Mouse (Mus musculus): Measurements from ENCODE around the gene Inha.

Gene Inha

DNA sequence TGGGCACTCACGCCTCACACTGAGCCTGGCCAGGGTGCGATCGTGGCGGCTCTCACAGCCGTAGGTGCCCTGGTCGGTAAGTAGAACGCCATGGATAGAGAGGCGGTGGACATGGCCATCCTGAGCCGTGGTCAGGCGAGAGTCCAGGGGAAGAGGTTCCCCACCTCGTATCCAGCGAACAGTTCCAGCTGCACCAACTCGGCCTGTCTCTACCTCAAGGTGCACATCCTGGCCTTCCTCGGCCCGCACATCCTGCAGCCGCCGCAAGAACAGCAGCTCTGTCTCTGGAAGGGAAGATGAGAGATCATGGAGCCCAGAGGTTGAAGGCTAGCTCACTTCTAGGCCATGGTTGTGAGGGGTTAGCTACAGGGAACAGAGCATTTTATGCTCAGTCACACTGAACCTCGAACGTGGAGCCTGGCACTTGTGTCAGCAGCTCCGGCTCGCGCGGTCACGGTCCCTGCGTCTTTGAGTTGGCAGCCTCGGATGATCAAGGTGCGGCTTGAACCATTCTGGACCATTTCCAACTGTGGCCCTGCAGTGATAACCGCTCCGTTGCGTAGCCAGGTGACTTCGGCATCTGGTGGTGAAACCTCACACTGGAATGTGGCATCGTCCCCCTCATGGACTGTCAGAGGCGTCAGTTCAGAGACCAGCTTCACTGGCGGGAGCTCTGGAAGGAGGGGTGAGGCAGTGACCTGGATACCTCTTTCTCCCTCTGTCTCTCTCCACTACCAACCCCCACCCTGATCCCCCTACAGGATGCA is 15.9 kb upstream of the Inha start:
- DNase-seq: no peak

DNA sequence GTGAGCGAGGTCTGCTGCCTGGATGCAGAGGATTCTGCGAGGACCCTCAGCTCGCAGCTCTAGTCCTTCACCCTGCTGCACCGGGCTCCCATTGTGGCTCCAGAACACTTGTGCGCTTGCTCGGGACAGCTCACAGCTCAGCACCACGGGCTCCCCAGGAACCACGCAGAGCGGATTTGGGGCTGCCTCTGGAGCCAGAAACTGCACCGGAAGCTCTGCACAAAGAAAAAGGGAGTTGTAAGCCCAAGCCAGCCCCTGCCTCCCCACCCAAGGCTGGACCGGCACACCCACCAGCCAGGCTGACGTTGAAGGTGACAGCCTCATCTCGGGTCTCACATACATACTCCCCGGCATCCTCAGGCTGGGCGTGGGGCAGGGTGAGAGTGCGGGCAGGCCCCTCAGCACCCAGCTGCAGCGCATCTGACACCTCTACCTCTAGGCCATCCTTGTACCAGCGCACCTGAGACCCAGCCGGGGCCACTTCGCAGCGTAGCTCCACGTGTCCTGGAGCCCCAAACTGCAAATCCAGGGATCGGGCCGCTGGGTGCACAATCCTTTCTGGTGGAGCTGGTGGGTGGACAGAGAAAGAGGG is 14.2 kb upstream of the Inha start:
- DNase-seq: no peak

DNA sequence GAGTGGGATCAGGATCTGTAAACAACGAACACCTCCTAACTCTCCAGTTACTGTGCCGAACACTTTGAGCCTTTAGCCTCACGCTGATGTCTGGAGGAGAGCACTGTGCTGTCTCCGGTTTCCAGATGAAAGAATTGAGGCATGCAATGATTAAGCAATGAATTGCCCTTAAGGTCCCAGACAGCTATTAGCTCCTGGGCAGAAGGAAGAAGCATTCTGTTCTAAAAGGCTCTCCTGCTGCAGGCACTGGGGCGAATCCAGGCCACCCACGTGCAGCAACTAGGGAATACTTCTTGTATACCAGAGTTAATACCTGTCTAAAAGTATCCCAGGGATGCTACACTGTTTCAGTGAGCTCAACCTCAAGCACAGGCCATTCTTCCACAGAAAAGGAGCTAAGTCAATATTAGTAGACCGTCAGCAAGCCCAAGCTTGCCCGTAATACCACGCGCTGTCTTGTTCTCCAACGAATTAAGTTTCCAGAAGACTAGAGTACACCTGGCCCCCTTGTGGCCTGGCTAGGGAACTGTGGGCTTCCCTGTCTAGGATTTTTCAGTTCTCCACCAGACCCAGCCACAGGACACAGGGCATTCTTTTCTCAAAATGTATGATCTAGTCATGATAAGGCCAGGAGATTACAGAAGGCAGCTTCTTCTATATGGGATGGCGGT is 11.9 kb upstream of the Inha start:
- peak; percentile 43 for DNase-seq

DNA sequence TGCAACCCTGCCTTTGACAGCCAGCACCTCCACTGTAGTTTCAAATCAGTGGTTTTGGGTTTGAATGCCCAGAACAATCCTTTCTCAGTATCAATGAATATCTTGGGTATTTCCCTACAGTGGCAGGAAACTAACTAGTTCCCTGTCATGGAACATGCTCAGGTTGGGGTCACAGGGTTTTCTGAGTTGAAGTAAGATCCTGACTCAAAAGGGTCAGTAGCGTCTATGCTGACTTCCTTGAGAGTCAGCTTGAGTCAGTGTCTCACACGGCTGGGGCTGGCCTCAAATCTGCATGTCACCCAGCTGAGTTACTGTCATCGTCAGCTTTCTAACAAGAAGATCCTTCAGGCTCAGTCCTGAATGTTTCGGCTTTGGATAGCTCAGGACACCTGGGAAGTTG is 8.0 kb upstream of the Inha start:
- no peak for DNase-seq

DNA sequence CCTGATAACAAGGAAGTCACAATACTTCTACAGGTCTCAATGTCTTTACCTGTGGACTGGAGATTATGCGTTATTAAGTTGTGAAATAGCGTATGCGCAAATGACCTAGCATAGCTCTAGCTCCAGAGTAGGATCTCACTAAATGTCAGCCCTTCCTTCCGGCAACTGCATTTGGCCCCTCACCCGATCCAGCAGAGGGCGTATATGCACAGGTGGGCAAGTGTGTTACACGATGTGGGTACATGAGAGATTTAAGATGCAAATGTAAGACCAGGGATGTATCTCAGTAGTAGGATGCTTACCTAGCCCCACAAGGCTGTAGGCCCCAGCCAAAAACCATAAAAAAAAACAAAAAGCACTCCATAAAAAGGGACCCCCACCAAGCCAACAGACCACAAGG is 7.4 kb upstream of the Inha start:
- DNase-seq: no peak

DNA sequence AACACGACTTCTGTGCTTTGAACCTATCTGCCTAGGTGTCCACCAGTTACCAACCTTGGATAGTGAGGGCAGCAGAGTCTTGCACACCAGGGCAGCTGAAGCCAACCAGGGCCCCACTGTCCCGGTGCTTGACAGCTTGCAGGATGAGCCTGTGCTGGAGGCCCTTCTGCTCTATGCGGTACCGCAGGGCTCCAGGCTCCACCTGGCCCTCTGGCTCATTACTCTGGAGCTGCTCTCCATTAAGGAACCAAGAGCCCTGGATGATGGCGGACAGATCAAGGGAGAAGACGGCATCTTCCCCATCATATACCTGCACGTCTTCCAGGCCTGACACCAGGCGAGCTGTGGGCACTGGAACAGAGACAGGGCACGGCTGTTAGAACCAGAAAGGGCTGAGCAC is 5.0 kb upstream of the Inha start:
- no peak for DNase-seq

DNA sequence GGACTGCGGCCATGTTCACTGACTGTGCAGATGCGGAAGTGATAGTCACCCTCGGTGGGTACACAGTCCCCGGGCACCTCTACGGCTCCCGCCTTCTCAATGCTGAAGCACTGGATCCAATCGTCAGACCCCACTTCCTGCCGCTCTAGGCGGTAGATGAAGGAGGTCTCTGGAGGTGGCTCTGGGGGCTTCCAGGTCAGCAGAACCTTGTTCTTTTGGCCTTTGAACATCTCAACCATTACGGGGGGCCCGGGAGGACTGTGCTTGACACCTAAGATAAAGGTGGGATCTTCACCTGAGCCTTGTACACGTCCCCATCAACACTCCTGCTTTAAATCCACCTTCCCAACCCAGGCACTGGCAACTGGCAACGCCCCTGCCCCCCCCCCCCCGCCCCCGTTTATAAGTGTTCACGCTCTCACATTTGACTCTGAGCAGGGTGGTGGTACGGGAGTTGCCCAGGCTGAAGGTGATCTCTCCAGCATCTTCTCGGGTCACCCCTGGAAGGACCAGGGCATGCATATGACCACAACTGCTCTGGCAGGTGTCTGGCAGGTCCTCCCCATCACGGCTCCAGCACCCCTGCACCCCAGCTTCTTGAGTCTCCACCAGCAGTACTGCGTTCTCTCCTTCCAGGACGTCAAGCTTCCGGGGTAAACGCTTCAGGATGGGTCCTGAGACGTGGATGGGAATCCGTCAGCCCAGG is 3.8 kb upstream of the Inha start:
- DNase-seq: no peak

DNA sequence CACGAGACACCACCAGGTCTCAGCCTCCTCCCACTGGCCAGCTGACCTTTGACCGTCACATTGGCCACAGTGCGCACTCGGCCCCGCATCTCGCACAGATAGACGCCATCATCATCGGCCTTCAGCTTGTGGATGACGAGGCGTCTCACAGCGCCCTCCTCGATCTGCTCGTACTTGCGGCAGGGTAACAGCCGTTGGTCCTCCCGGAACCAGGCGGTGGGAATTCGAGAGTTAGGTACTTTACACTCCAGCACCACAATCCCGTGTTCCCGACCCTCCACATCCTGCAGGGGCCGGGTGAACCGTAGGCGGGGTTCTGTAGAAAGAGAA is 3.3 kb upstream of the Inha start:
- DNase-seq: no peak

DNA sequence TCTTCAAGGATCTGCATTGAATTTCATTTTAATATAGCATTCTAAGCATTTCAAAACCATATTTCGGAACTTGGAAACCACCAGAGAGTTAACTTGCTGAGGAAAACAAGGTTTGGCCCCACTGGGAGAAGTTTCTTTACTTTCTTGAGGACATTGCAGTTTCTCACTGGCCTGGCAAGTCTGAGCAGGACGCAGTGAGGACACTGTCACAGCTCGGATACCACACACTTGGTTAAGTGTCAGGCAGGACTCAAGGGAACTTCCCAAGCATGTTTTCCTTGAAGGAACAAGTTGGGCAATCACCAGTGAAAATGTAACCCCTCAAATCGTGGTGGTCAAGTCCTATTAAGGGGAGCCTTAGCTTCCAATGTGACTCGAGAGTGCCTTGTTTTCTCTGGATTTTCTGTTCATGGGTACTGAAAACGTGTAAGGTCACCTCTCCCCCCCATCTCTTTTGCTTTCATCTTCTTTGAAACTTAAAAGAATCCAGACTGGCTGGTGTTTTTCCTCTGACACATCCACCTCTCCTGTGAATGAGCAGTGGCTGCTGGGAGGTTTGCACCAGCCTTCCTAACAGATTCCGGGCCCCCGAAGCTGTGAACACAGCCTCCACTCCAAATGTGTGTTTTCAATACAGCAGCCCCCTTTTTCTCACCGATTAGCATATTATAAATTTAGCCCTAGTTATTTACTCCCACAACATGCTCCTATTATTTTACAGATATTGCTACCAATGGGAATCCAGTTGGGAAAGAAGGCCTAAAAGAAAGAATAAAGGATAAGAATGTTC is 2.4 kb upstream of the Inha start:
- no peak for DNase-seq

DNA sequence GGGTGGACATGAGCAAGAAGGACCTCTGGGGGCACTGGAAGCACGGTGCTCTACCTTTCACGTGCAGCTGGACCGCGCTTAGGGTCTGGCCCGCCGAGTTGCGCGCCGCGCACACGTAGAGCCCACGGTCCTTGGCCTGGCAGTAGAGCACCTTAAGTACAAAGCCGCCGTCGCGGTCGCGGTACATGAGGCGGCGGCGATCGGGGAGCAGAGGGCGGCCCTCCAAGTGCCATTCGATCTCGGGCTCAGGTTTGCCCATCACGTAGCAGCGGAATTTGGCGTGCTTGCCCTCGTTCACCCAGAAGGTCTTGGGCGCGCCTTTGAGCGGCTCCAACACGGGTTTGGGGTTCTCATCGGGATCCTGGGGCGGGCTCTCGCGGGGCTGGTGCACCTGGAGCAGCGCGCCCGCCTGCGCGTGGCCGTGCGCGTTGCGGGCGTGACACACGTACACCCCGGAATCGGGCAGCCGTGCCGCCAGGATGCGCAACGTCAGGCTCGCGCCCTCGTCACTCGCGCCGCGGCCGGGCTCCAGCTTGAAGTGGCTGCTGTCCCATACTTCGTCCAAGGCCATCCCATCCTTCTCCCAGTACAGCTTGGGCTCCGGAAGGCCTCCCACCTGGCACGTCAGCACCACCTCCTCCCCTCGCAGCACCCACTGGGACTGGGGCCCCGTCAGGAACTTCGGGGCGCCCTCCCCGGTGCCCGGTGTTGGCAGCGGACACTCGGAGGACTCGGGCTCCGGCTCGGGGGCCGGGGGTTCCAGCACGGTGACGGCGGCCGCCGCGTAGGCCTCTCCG is 1.5 kb upstream of the Inha start:
- DNase-seq: peak; percentile 68

DNA sequence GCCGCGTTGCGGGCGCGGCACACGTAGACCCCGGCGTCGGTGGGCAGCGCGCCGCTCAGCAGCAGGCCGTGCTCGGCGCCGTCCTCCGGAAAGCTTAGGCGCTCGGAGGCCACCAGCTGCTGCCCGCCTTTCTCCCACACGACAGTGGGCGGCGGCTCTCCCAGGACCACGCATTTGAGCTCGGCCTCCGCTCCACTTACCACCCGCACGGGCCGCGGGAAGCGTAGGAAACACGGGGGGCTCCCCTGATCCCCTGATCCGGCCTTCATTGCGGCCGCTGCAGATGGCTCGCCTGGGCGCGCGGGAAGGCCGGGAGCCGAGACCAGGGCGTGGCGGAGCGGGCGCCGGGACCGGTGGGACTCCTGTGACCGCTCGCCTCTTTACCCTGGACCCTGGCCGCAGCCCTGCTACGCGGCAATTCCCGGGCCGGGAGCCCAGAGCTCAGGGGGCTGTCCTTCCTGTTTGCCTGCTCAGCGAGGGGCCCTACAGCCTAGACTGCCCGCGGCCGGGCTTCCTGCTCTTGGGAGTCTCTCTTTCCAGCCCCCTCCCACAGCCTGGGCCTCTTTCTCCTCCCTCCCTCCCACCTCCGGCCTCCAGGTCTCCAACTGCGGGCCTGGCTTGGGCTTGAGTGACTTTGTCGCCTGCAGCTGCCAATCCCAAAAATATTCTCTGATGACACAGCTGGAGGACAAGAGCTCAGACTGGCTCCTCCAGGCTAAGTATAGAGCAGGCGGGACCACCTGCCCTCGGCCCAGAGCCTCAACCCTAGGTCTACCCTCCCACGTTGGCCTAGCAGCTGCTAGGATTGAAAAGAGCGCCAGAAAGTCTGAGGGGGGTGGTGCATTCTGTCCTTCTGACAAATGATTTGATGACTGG is 683 bp upstream of the Inha start, which contains the start of gene Obsl1:
Gene Obsl1 (minus strand): TSS at position 497 of the 876 bp plus-strand sequence.
- peak; percentile 73 for DNase-seq

DNA sequence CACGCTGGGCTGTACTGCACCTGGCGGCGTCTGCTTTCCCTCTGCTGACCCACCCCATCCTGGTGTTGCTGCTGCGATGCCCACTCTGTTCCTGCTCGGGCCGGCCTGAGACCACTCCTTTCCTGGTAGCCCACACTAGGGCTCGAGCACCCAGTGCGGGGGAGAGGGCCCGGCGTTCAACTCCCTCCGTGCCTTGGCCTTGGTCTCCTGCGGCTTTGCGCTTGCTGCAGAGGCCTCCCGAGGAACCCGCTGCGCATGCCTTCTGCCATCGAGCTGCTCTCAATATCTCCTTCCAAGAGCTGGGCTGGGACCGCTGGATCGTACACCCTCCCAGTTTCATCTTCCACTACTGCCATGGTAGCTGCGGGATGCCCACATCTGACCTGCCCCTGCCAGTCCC is 2.7 kb downstream of the Inha start:
- no peak for DNase-seq

DNA sequence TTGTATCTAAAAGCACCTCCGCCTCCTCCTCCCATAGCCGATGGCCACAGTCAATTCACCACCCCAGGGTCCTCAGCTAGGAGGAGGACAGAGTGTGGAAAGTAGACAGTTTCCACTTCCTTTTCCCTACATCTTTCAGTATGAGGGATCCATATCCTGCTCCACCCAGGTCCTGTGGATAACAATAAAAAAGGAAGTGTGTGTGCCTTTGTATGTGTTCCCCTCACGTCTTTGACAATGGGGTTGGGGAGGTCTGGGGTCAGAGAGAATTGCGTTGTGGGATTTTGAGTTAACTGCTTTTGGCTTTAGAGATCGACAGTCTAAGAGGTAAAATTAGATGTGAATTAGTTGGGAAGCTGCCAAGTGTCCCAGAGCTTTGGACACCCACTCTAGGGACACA is 3.3 kb downstream of the Inha start:
- DNase-seq: no peak

DNA sequence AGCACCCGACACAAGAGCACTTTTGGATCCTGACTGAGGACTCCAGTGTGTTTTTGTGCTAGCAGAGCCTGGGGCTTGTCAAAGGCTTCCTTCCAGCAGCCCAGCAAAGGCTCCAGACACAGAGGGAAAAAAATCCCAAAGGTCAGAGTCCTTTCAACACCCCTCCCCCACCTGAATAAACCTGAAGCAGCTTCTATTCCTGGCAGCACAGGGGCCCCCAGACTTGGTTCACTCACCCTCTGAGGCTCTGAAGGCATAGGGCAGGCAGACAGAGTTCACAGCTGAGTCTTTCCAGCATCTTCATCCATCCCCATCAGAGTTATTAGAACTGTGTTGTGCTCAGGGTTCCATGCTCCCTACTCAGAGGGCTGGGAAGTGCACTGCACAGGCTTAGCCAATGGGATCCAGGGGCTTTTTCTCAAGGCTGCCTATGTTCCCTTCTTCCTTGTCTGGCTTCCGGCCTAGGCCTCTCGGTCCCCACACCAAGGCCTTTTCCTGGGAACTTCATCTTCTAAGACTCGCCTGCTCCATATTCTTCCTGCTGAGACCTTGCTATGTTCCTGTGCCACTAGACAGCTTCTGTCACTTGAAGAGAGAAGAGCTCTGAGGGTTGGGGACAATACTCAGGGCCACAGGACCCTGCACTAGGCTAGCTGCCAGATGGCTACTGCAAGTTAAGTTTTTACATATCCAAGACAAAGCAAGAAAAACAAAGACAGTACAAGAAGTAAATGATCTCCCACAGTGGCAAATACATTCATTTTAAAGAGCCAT is 4.7 kb downstream of the Inha start:
- no peak for DNase-seq

DNA sequence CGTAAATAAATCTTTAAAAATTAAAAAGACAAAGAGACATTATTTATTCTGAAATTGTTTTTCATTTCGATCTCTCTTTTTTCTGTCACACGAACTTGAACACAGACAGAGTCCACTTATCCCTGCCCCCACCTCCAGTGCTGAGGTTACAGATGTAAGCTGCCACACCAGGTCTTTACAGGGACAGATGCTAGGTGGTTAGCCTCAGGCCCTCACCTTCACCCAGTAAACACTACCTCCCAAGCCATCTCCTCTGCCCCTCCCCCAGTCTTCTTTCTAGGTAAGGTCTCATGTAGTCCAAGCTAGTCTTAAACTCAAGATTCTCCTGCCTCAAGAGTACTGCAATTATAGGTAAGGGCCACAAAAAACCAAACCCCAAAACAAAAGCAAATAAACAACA is 5.7 kb downstream of the Inha start:
- no peak for DNase-seq

DNA sequence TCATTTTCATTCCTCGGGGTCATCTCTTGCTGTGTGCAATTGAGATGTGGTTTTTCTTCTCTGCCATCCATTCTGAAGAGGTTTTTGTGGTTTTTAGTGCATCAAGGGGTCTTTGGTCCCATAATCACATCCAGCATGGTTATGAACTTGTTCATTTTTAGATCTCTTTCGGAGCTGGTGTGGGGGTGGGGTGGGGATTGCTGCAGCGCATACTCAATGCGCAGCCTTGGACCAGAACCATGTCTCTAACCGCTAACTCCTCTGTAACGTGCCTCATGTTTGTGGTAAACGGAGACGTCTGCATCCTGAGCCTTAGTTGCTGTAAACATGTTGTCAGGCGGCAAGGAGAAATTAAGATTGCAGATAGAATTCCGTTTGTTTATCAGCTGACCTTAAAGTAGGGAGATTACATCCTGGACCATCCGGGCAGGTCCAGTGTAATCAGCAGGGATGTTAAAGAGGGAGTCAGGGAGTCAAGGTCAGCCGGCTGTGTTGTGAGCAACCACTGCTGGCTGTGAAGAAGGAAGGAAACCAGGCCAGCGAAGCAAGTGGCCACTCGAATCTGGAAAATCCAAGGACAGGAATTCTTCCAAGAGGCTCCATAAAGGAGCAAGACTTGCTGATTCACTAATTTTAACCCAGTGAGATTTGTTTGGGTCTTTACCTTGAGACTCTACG is 10.0 kb downstream of the Inha start:
- DNase-seq: no peak

DNA sequence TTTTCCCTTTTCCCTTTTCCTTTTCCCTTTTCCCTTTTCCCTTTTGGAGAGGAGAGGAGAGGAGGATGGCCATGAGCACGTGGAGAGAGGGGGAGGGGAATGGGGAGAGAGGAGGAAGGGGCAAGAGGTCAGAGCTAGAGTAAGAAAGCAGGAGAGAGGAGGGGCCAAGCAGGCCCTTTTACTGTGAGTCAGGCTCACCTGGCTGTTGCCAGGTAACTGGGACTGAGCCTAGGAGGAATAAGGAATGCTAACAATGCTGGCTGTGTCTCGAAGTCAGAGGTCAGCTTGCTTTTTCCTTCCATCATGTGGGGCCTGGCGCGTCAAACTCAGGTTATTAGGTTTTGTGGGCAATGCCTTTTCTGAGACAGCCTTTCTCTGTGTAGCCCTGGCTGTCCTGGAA is 11.1 kb downstream of the Inha start:
- no peak for DNase-seq

DNA sequence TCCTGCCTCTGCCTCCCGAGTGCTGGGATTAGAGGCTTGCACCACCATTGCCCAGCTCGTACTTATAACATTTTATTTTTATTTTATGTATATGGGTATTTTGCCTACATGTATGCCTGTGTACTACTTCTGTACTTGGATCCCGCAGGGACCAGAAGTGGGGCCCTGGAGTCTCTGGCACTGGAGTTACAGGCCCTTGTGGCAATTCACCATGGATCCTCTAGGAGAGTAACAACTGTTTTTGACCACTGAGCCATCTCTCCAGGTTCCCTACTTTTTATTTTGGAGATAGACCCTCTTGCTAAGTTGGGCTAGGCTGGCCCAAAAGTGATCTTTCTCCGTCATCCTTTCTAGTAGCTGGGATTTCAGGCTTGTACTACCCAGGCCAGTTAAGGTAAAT is 11.6 kb downstream of the Inha start:
- no peak for DNase-seq

DNA sequence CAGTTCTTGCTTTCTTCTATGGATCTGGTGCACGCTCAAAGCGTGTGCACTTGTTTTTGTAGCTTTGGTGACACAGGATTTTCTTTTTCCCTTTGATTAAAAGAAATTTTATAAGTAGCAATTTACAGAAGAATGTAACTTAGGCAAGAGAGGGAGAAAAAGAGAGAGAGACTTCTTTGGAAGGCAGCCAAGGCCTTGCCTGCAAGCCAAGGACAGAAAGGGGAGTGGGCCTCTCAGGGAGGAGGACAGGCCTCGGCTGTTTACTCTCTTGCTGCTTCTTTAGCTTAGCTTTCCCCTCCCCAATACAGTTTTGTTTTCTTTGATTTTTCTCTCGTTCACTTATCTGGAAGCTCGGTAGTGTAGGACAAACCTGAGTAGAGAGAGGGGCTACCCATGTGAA is 12.7 kb downstream of the Inha start:
- no peak for DNase-seq

All from lung, postnatal 14 days (tissue).